Mouse (Mus musculus) heart, embryonic 16.5 days (tissue): ENCODE measurements around the gene Timm29. TPM values are rescaled to one million over a fixed set of nuclear protein-coding genes. Genes with fewer than 3 reads are reported as not detected.

ENCODE experiments used
- ATAC-seq: fragments of 200-750 bp; cut with Nextera tagmentation; replicated peaks from 2 replicates; pipeline ENCODE4 v1.8.0; 2017; ENCODE audit warnings: moderate number of reproducible peaks; ENCODE audit not compliant: insufficient read depth, low FRiP score; ENCODE audit errors: extremely low read depth
- H3K27ac ChIP-seq: fragments of 300-500 bp; sonication (generic); 2 replicates; pipeline ENCODE4 v1.5.1; 2014; ENCODE audit warnings: mild to moderate bottlenecking, low read length, control low read depth, moderate library complexity
- H3K27me3 ChIP-seq: fragments of 300-500 bp; sonication (generic); 2 replicates; pipeline ENCODE4 v1.6.1; 2014; ENCODE audit warnings: low read length, mixed read lengths; ENCODE audit not compliant: control insufficient read depth, insufficient read depth
- H3K36me3 ChIP-seq: fragments of 300-500 bp; sonication (generic); 2 replicates; pipeline ENCODE4 v1.6.1; 2014; ENCODE audit not compliant: control insufficient read depth, insufficient read depth
- H3K4me1 ChIP-seq: fragments of 300-500 bp; sonication (generic); 2 replicates; pipeline ENCODE4 v1.6.1; 2014; ENCODE audit warnings: low read length, mixed read lengths; ENCODE audit not compliant: control insufficient read depth, insufficient read depth
- H3K4me2 ChIP-seq: fragments of 300-500 bp; sonication (generic); 2 replicates; pipeline ENCODE4 v1.6.1; 2014; ENCODE audit warnings: low read depth, mild to moderate bottlenecking, control low read depth, low read length
- H3K4me3 ChIP-seq: fragments of 300-500 bp; sonication (generic); 2 replicates; pipeline ENCODE4 v1.5.1; 2014; ENCODE audit warnings: mild to moderate bottlenecking, control low read depth, low read length
- H3K9ac ChIP-seq: fragments of 300-500 bp; sonication (generic); 2 replicates; pipeline ENCODE4 v1.6.1; 2014; ENCODE audit warnings: low read length, control low read depth
- H3K9me3 ChIP-seq: fragments of 300-500 bp; sonication (generic); replicated peaks from 2 replicates; pipeline ENCODE4 v1.6.1; 2016; ENCODE audit warnings: low read length; ENCODE audit not compliant: control insufficient read depth
- WGBS: fragments of 180-500 bp; shearing (Covaris S2); extraction: QIAGEN DNeasy Blood & Tissue Kit; methylation state at CpG from one replicate; pipeline ENCODE4 v1.1.7; 2014; 5-methylcytosine and 5-hydroxymethylcytosine counted together
- polyA plus RNA-seq: library from polyadenylated mRNA; unstranded; fragments of >200 nt; fragmentation: Nextera tagmentation; extraction: Ambion mirVana; gene quantifications from 2 replicates; pipeline ENCODE4 v1.2.1, GENCODE M21; 2015

The Timm29 gene
- polyA plus RNA-seq, 1 experiment from 2014 or later, result 28.4 TPM

GRCm38 (mm10) chr9:21574012-21574801 lies 18.3 kb upstream of the Timm29 start:
- Histone ChIP-seq H3K36me3 (peaks cover 54% of the 10 kb centered on the region), H3K4me2 (no peak overlapping the region), H3K27me3 (no peaks in the 10 kb centered on the region), H3K4me1 (no peaks in the 10 kb centered on the region), H3K9ac (no peak overlapping the region), H3K9me3 (no peaks in the 10 kb centered on the region), H3K27ac (no peak overlapping the region), H3K4me3 (no peak overlapping the region)
- no peak for ATAC-seq
- WGBS, result 92% methylated on average over 8 of the region's 8 CpGs

- H3K27me3 ChIP-seq, result no peaks in the 10 kb centered on the region
- no peaks in the 10 kb centered on the region for H3K9me3 ChIP-seq
- peaks cover 48% of the 10 kb centered on the region for H3K36me3 ChIP-seq
- 89% methylated on average over 10 of the region's 10 CpGs for WGBS
- no peak overlapping the region for H3K4me3 ChIP-seq
- H3K9ac ChIP-seq, result no peak overlapping the region
- ATAC-seq, result no peak
- H3K4me2 ChIP-seq, result no peak overlapping the region
- no peak overlapping the region for H3K27ac ChIP-seq
- H3K4me1 ChIP-seq, result no peaks in the 10 kb centered on the region
Measured at GRCm38 (mm10) chr9:21575253-21575652, 17.3 kb upstream of the Timm29 start.

GRCm38 (mm10) chr9:21576286-21576685 lies 16.2 kb upstream of the Timm29 start:
- Histone ChIP-seq H3K36me3 (peaks cover 45% of the 10 kb centered on the region), H3K9ac (no peak overlapping the region)
- WGBS, result 93% methylated on average over 1 of the region's 1 CpGs

GRCm38 (mm10) chr9:21578226-21578625 lies 14.3 kb upstream of the Timm29 start:
- peaks cover 43% of the 10 kb centered on the region for H3K36me3 ChIP-seq
- H3K4me1 ChIP-seq, result no peaks in the 10 kb centered on the region
- no peak overlapping the region for H3K9ac ChIP-seq
- 77% methylated on average over 3 of the region's 3 CpGs for WGBS
- no peak overlapping the region for H3K4me2 ChIP-seq
- no peaks in the 10 kb centered on the region for H3K27me3 ChIP-seq
- no peak overlapping the region for H3K4me3 ChIP-seq
- no peaks in the 10 kb centered on the region for H3K9me3 ChIP-seq
- no peak for ATAC-seq
- H3K27ac ChIP-seq, result no peak overlapping the region

More at GRCm38 (mm10) chr9:21576286-21576685, 16.2 kb upstream of the Timm29 start:
- H3K27me3 ChIP-seq, result no peaks in the 10 kb centered on the region
- H3K4me2 ChIP-seq, result no peak overlapping the region
- H3K27ac ChIP-seq, result no peak overlapping the region
- no peaks in the 10 kb centered on the region for H3K4me1 ChIP-seq
- no peak overlapping the region for H3K4me3 ChIP-seq
- ATAC-seq, result no peak
- no peaks in the 10 kb centered on the region for H3K9me3 ChIP-seq

GRCm38 (mm10) chr9:21585401-21585800 lies 7.1 kb upstream of the Timm29 start:
- H3K27ac ChIP-seq, result no peak overlapping the region
- H3K4me3 ChIP-seq, result no peak overlapping the region
- peaks cover 67% of the 10 kb centered on the region for H3K36me3 ChIP-seq
- no peaks in the 10 kb centered on the region for H3K27me3 ChIP-seq
- no peaks in the 10 kb centered on the region for H3K4me1 ChIP-seq
- no peaks in the 10 kb centered on the region for H3K9me3 ChIP-seq
- no peak overlapping the region for H3K9ac ChIP-seq
- no peak overlapping the region for H3K4me2 ChIP-seq
- ATAC-seq, result no peak
- 85% methylated on average over 1 of the region's 1 CpGs for WGBS

- Histone ChIP-seq H3K4me1 (peaks cover 8% of the 10 kb centered on the region), H3K27ac (no peak overlapping the region), H3K9me3 (no peaks in the 10 kb centered on the region), H3K27me3 (no peaks in the 10 kb centered on the region), H3K4me2 (no peak overlapping the region), H3K9ac (no peak overlapping the region), H3K36me3 (peaks cover 58% of the 10 kb centered on the region), H3K4me3 (no peak overlapping the region)
- 85% methylated on average over 23 of the region's 23 CpGs for WGBS
- ATAC-seq, result no peak
Measured at GRCm38 (mm10) chr9:21587678-21588349, 4.7 kb upstream of the Timm29 start.

- 89% methylated on average over 8 of the region's 8 CpGs for WGBS
- Histone ChIP-seq H3K4me2 (no peak overlapping the region), H3K36me3 (peaks cover 55% of the 10 kb centered on the region), H3K27ac (no peak overlapping the region), H3K9ac (no peak overlapping the region), H3K27me3 (no peaks in the 10 kb centered on the region), H3K4me3 (no peak overlapping the region), H3K9me3 (no peaks in the 10 kb centered on the region), H3K4me1 (peaks cover 8% of the 10 kb centered on the region)
- ATAC-seq, result no peak
Measured at GRCm38 (mm10) chr9:21588350-21588749, 4.2 kb upstream of the Timm29 start.

- H3K9me3 ChIP-seq, result no peaks in the 10 kb centered on the region
- WGBS, result 90% methylated on average over 5 of the region's 5 CpGs
- no peak overlapping the region for H3K4me2 ChIP-seq
Measured at GRCm38 (mm10) chr9:21589538-21589937, 3.0 kb upstream of the Timm29 start.

GRCm38 (mm10) chr9:21591127-21591830 lies 1.2 kb upstream of the Timm29 start:
- no peak overlapping the region for H3K27ac ChIP-seq
- H3K4me3 ChIP-seq, result no peak overlapping the region
- H3K27me3 ChIP-seq, result no peaks in the 10 kb centered on the region
- peak overlapping the region; percentile 99; the same call in 1 of the 2 replicates for H3K4me2 ChIP-seq
- H3K4me1 ChIP-seq, result peaks cover 23% of the 10 kb centered on the region
- ATAC-seq, result no peak
- H3K9me3 ChIP-seq, result no peaks in the 10 kb centered on the region
- peaks cover 36% of the 10 kb centered on the region for H3K36me3 ChIP-seq
- WGBS, result 80% methylated on average over 6 of the region's 6 CpGs
- no peak overlapping the region for H3K9ac ChIP-seq

More at GRCm38 (mm10) chr9:21589538-21589937, 3.0 kb upstream of the Timm29 start:
- no peak for ATAC-seq
- peaks cover 49% of the 10 kb centered on the region for H3K36me3 ChIP-seq
- H3K4me3 ChIP-seq, result no peak overlapping the region
- H3K27ac ChIP-seq, result no peak overlapping the region
- no peak overlapping the region for H3K9ac ChIP-seq
- no peaks in the 10 kb centered on the region for H3K27me3 ChIP-seq
- peaks cover 20% of the 10 kb centered on the region for H3K4me1 ChIP-seq
